Mouse (Mus musculus) limb, embryonic 13.5 days (tissue): ENCODE results near the gene Pnp. TPM values are rescaled to one million over a fixed set of nuclear protein-coding genes. Genes with fewer than 3 reads are reported as not detected.
"Not testable (repeated sequence)": the region's sequence is repeated elsewhere in the genome, so short reads cannot be mapped to it uniquely, and the experiment has no call there.

Experiments
- ATAC-seq: fragments of 200-750 bp; cut with Nextera tagmentation; 2 replicates; pipeline ENCODE4 v1.8.0; 2017; ENCODE audit warnings: low read depth, moderate number of reproducible peaks, moderate TSS enrichment; ENCODE audit not compliant: low FRiP score
- H3K27ac ChIP-seq: fragments of 300-500 bp; sonication (generic); 2 replicates; pipeline ENCODE4 v1.5.1; 2015; ENCODE audit warnings: inconsistent platforms, mild to moderate bottlenecking, moderate library complexity
- H3K27me3 ChIP-seq: fragments of 300-500 bp; sonication (generic); 2 replicates; pipeline ENCODE4 v1.6.1; 2015; ENCODE audit warnings: mild to moderate bottlenecking, inconsistent platforms
- H3K36me3 ChIP-seq: fragments of 300-500 bp; sonication (generic); 2 replicates; pipeline ENCODE4 v1.6.1; 2015; ENCODE audit warnings: inconsistent platforms, mild to moderate bottlenecking, moderate library complexity
- H3K4me1 ChIP-seq: fragments of 300-500 bp; sonication (generic); 2 replicates; pipeline ENCODE4 v1.6.1; 2015; ENCODE audit warnings: inconsistent platforms
- H3K4me2 ChIP-seq: fragments of 300-500 bp; sonication (generic); replicated peaks from 2 replicates; pipeline ENCODE4 v1.6.1; 2015; ENCODE audit warnings: inconsistent platforms, mild to moderate bottlenecking, moderate library complexity
- H3K4me3 ChIP-seq: fragments of 300-500 bp; sonication (generic); 2 replicates; pipeline ENCODE4 v1.5.1; 2015; ENCODE audit warnings: moderate library complexity, mild to moderate bottlenecking, inconsistent platforms
- H3K9ac ChIP-seq: fragments of 300-500 bp; sonication (generic); 2 replicates; pipeline ENCODE4 v1.6.1; 2015; ENCODE audit warnings: mild to moderate bottlenecking, inconsistent platforms
- H3K9me3 ChIP-seq: fragments of 300-500 bp; sonication (generic); 2 replicates; pipeline ENCODE4 v1.6.1; 2016; ENCODE audit warnings: inconsistent platforms
- WGBS: fragments of 180-500 bp; shearing (Covaris S2); methylation state at CpG from one replicate; pipeline ENCODE4 v1.1.7; 2015; 5-methylcytosine and 5-hydroxymethylcytosine counted together
- polyA plus RNA-seq: library from polyadenylated mRNA; unstranded; fragments of >200 nt; fragmentation: Nextera tagmentation; extraction: Ambion mirVana; gene quantifications from 2 replicates; pipeline ENCODE4 v1.2.1, GENCODE M21; 2015

Pnp gene
- polyA plus RNA-seq, 1 experiment from 2014 or later = 51.6 TPM

- Histone ChIP-seq H3K9ac (no peak overlapping the region), H3K4me1 (no peaks in the 10 kb centered on the region), H3K27ac (no peak overlapping the region), H3K4me2 (no peak overlapping the region), H3K9me3 (no peaks in the 10 kb centered on the region), H3K27me3 (no peaks in the 10 kb centered on the region), H3K36me3 (no peaks in the 10 kb centered on the region), H3K4me3 (no peak overlapping the region)
- 90% methylated on average over 3 of the region's 3 CpGs for WGBS
- ATAC-seq = no peak
Measured at GRCm38 (mm10) chr14:50938119-50938908, 7.4 kb downstream of the Pnp start.

DNA sequence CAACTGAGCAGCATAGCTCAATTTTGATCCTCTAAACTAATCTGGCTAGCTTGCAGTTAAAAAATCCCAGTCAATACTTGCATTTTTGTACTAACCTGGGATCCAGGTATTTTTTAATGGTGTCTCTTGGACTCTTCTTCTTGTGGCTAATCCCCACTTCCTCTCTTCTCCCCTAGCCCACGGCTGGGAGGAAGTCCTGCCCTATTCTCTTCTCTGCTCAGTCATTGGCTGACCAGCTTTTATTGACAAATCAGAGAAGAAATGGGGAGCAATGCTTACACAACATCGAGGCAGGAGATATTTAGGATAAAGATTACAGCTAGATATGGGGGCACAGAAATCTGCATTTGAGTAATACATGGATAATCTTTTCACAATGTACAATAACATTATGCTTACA, 8.1 kb downstream of the Pnp start:
- 33% methylated on average over 2 of the region's 2 CpGs for WGBS
- H3K36me3 ChIP-seq = no peaks in the 10 kb centered on the region
- H3K4me2 ChIP-seq = no peak overlapping the region
- H3K9me3 ChIP-seq = no peaks in the 10 kb centered on the region
- no peaks in the 10 kb centered on the region for H3K27me3 ChIP-seq
- peaks cover 2% of the 10 kb centered on the region; the same call in 1 of the 2 replicates for H3K4me1 ChIP-seq
- no peak overlapping the region for H3K4me3 ChIP-seq
- ATAC-seq = no peak
- H3K9ac ChIP-seq = no peak overlapping the region
- H3K27ac ChIP-seq = no peak overlapping the region

DNA sequence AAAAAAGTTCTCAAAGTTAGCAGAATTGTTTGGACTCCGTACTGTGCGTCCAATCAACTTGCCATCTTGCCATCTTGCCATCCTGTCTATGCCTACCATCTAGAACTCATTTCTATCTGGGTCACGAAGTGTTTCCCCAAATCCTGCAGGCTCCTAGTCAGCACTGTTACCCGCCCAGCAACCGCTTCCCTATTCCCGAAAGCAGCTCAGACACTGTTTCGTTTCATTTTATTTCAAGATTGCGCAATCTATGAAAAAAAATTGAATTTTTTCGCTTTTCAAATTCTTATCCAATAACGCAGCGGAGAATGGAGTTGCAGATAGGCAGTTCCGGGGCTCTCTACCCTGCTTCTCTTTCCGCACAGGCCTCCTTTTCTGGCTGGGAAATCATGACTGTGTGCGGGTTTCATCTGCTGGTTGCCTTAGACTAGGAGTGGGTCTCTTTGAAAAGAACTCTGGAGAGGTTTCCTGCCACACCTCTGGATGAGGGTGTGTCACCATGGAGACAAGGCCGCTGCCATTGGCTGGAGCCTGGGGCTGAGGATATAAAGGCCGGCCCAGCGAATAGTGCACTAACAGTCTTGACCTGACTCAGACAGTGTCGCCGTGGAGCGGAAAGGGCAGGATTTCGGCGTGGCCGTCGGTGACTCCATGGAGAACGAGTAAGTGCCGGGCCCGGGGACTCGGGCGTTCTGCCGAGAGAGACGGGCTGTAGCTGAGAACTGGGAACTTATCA, 13.2 kb downstream of the Pnp start, which contains the start of gene Gm49342:
TSS of gene Gm49342 (plus strand) at position 586 of the 736 bp plus-strand sequence.
- Histone ChIP-seq H3K36me3 (peaks cover 4% of the 10 kb centered on the region), H3K4me1 (peaks cover 8% of the 10 kb centered on the region; the same call in 1 of the 2 replicates), H3K9me3 (no peaks in the 10 kb centered on the region), H3K4me2 (peak within 1 kb of the TSS; percentile 66), H3K27me3 (no peaks in the 10 kb centered on the region), H3K4me3 (peak within 1 kb of the TSS; percentile 51), H3K9ac (peak within 1 kb of the TSS; percentile 63), H3K27ac (peak within 1 kb of the TSS; percentile 89)
- WGBS = 19% methylated on average over 31 of the region's 31 CpGs
- ATAC-seq = peak; percentile 97

- H3K27me3 ChIP-seq, H3K36me3 ChIP-seq, H3K4me1 ChIP-seq, H3K9me3 ChIP-seq: not testable (repeated sequence)
- WGBS = 1% methylated on average over 14 of the region's 15 CpGs
- Histone ChIP-seq H3K27ac (peak overlapping the region; percentile 89), H3K4me2 (peak overlapping the region; percentile 66), H3K9ac (peak overlapping the region; percentile 63), H3K4me3 (peak overlapping the region; percentile 51)
- ATAC-seq = peak; percentile 94
Measured at GRCm38 (mm10) chr14:50944668-50945033, 13.8 kb downstream of the Pnp start.

GRCm38 (mm10) chr14:50945081-50945480, 14.2 kb downstream of the Pnp start:
- ATAC-seq, H3K27me3 ChIP-seq, H3K9me3 ChIP-seq, H3K4me1 ChIP-seq, H3K36me3 ChIP-seq: not testable (repeated sequence)
- peak overlapping the region; percentile 66 for H3K4me2 ChIP-seq
- peak overlapping the region; percentile 63 for H3K9ac ChIP-seq
- peak overlapping the region; percentile 89; the same call in 1 of the 2 replicates for H3K27ac ChIP-seq
- 3% methylated on average over 6 of the region's 6 CpGs for WGBS
- H3K4me3 ChIP-seq = peak overlapping the region; percentile 51

GRCm38 (mm10) chr14:50945526-50945925, 14.6 kb downstream of the Pnp start:
- H3K9me3 ChIP-seq, H3K27ac ChIP-seq, H3K36me3 ChIP-seq, H3K27me3 ChIP-seq, ATAC-seq, H3K4me1 ChIP-seq: not testable (repeated sequence)
- H3K4me3 ChIP-seq = peak overlapping the region; percentile 51
- peak overlapping the region; percentile 63; the same call in 1 of the 2 replicates for H3K9ac ChIP-seq
- WGBS = 27% methylated on average over 3 of the region's 3 CpGs
- peak overlapping the region; percentile 66 for H3K4me2 ChIP-seq

- H3K4me1 ChIP-seq = no peaks in the 10 kb centered on the region
- H3K27ac ChIP-seq = no peak overlapping the region
- H3K9ac ChIP-seq = no peak overlapping the region
- H3K36me3 ChIP-seq = peaks cover 15% of the 10 kb centered on the region
- no peak overlapping the region for H3K4me3 ChIP-seq
- WGBS = 91% methylated on average over 10 of the region's 10 CpGs
- H3K27me3 ChIP-seq = no peaks in the 10 kb centered on the region
- H3K9me3 ChIP-seq = no peaks in the 10 kb centered on the region
- H3K4me2 ChIP-seq = no peak overlapping the region
- ATAC-seq = no peak
Measured at GRCm38 (mm10) chr14:50955487-50955886, 24.6 kb downstream of the Pnp start.

- peak within 1 kb of the TSS; percentile 50 for H3K4me2 ChIP-seq
- peak; percentile 84 for ATAC-seq
Measured at GRCm38 (mm10) chr14:50955942-50956508, 25.1 kb downstream of the Pnp start, which contains the start of gene Pnp2. Gene Pnp2 (plus strand): TSS chr14:50955992.

GRCm38 (mm10) chr14:50956724-50957123, 25.8 kb downstream of the Pnp start:
- H3K27ac ChIP-seq, H3K27me3 ChIP-seq, H3K4me2 ChIP-seq, H3K9me3 ChIP-seq, ATAC-seq, H3K9ac ChIP-seq, H3K36me3 ChIP-seq, H3K4me3 ChIP-seq, H3K4me1 ChIP-seq: not testable (repeated sequence)
- 82% methylated on average over 6 of the region's 6 CpGs for WGBS

More at GRCm38 (mm10) chr14:50955942-50956508, 25.1 kb downstream of the Pnp start, which contains the start of gene Pnp2:
- WGBS = 6% methylated on average over 18 of the region's 19 CpGs
- Histone ChIP-seq H3K36me3 (peaks cover 12% of the 10 kb centered on the region), H3K4me3 (peak within 1 kb of the TSS; percentile 19; the same call in 1 of the 2 replicates)
- not testable (repeated sequence) for H3K9ac ChIP-seq, H3K27me3 ChIP-seq, H3K27ac ChIP-seq, H3K4me1 ChIP-seq, H3K9me3 ChIP-seq

GRCm38 (mm10) chr14:50957146-50957545, 26.3 kb downstream of the Pnp start:
- not testable (repeated sequence) for H3K9me3 ChIP-seq, H3K4me2 ChIP-seq, H3K27ac ChIP-seq, H3K36me3 ChIP-seq, H3K4me3 ChIP-seq, H3K9ac ChIP-seq, H3K4me1 ChIP-seq, ATAC-seq, H3K27me3 ChIP-seq
- 62% methylated on average over 3 of the region's 3 CpGs for WGBS

- not testable (repeated sequence) for H3K27ac ChIP-seq, H3K4me1 ChIP-seq, H3K4me2 ChIP-seq, H3K36me3 ChIP-seq, H3K27me3 ChIP-seq, ATAC-seq, H3K9me3 ChIP-seq, H3K4me3 ChIP-seq, H3K9ac ChIP-seq
- 85% methylated on average over 5 of the region's 5 CpGs for WGBS
Measured at GRCm38 (mm10) chr14:50958289-50958995, 27.6 kb downstream of the Pnp start.
